Mouse (Mus musculus) small intestine, adult 2 months (tissue): ENCODE results near the gene Procr.

Experiments
- CTCF ChIP-seq: fragments of 200-500 bp; IDR thresholded peaks from 2 replicates; pipeline ENCODE4 v1.5.1; 2012; ENCODE audit warnings: low read depth, mild to moderate bottlenecking, control low read depth, inconsistent platforms, low read length, moderate library complexity, mixed read lengths; ENCODE audit not compliant: insufficient replicate concordance, insufficient read length; ENCODE audit errors: extremely low read depth
- POLR2A ChIP-seq: fragments of 200-500 bp; IDR thresholded peaks from 2 replicates; pipeline ENCODE4 v1.6.1; 2012; ENCODE audit warnings: low read depth, mild to moderate bottlenecking, control low read depth, inconsistent platforms, low read length, moderate library complexity

DNA sequence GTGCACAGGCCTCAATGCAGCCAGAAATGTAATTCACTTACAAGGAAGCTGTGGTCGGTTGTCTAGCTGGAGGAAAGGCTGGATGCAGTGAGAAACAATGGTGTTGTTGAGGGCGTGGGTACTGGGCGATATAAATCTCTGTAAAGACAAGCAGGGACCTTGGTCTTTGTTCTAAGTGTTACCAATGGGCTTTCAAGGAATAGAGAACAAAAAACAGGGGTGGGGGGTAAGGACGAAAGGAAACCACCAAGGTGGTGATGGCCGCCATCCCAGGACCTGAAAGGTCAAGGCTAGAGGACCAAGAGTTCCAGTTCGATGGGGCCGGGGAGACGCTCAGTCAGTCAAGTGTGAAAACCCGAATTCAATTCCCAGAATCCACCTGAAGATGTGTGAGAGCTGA, 13.1 kb upstream of the Procr start:
- TF ChIP-seq CTCF: no peak
- TF ChIP-seq POLR2A: no peak
